Mouse (Mus musculus): ENCODE results near the gene Stab2. TPM values are rescaled to one million over a fixed set of nuclear protein-coding genes. Genes with fewer than 3 reads are reported as not detected.

Stab2 gene
- polyA plus RNA-seq, 1 experiment from 2014 or later = 0.17 TPM

DNA sequence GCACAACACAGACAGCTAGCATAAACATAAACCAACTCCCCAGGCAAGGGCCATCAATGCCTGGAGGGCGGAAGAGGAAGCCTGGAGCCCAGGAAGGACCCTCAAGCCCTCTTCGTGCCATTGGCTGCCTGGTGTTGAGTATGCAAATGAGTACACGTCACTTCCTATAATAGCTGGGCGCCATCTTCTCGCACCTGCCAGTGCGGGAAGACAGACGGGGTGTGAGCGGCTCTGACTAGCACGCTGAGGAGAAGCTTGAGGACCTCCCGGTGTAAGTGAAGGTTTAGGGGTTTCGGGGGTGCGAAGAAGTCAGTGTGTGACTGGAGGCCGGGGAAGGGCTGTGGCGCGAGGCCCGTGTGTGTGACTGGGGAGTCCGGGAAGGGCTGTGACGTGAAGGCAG is 99.3 kb downstream of the Stab2 start:
- Histone ChIP-seq H3K27ac (replicated peaks) (no peak overlapping the region), H3K4me3 (ENCODE audit: low read depth, low read length) (no peak overlapping the region), H3K9me3 (ENCODE audit: control insufficient read depth, low read length) (no peaks in the 10 kb centered on the region), H3K36me3 (ENCODE audit: control insufficient read depth, insufficient read depth, low read length) (no peaks in the 10 kb centered on the region), H3K27me3 (ENCODE audit: control insufficient read depth, insufficient read depth, low read length) (no peaks in the 10 kb centered on the region), H3K4me2 (replicated peaks; ENCODE audit: low read depth) (no peak overlapping the region), H3K4me1 (replicated peaks; ENCODE audit: control insufficient read depth, insufficient read depth) (no peaks in the 10 kb centered on the region), H3K9ac (ENCODE audit: low read length) (no peak overlapping the region)
- no peak for DNase-seq (ENCODE audit: low spot score)
- WGBS = 96% methylated on average over 18 of the region's 18 CpGs
- TF ChIP-seq CTCF (IDR thresholded peaks at IDR 0.05; ENCODE audit: low read depth) = no peak
- TF ChIP-seq EP300 (optimal IDR thresholded peaks at IDR 0.05) = no peak
- no peak for ATAC-seq (ENCODE audit: low FRiP score, low TSS enrichment)

- ATAC-seq (ENCODE audit: low FRiP score, low TSS enrichment) = no peak
- Histone ChIP-seq H3K4me2 (replicated peaks; ENCODE audit: low read depth) (no peak overlapping the region), H3K27ac (replicated peaks) (no peak overlapping the region), H3K4me3 (ENCODE audit: low read depth, low read length) (no peak overlapping the region), H3K27me3 (ENCODE audit: control insufficient read depth, insufficient read depth, low read length) (no peaks in the 10 kb centered on the region), H3K36me3 (ENCODE audit: control insufficient read depth, insufficient read depth, low read length) (no peaks in the 10 kb centered on the region), H3K9me3 (ENCODE audit: control insufficient read depth, low read length) (no peaks in the 10 kb centered on the region), H3K4me1 (replicated peaks; ENCODE audit: control insufficient read depth, insufficient read depth) (no peaks in the 10 kb centered on the region), H3K9ac (ENCODE audit: low read length) (no peak overlapping the region)
- WGBS = 62% methylated on average over 6 of the region's 6 CpGs
- TF ChIP-seq EP300 (optimal IDR thresholded peaks at IDR 0.05) (no peak), CTCF (IDR thresholded peaks at IDR 0.05; ENCODE audit: low read depth) (no peak)
- no peak for DNase-seq (ENCODE audit: low spot score)
Observed at GRCm38 (mm10) chr10:86907043-86907442, 100.8 kb downstream of the Stab2 start.

DNA sequence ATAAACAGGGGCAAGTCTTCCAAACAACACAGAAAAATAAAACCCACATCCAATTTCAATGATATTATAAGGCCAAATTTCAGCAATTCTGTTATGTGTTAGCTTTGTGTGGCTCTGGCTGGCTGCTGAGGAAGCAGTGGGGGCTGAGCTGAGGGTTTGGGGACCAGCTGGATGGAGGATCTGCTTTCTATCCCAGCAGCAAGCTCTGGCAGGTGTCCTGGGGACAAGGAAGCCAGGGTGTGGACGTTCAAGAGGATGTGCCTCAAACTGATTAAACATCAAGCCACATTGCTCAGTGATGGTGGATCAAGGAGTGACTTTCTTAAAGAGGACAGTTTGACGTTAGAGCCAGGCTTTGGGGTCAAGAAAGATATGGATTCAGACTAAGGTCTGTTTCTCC is 112.3 kb downstream of the Stab2 start:
- H3K27me3 ChIP-seq (ENCODE audit: control insufficient read depth, insufficient read depth, low read length) = no peaks in the 10 kb centered on the region
- 45% methylated on average over 2 of the region's 2 CpGs for WGBS
- ATAC-seq (ENCODE audit: low FRiP score, low TSS enrichment) (no peak), DNase-seq (ENCODE audit: low spot score) (no peak)
- H3K9ac ChIP-seq (ENCODE audit: low read length) = no peak overlapping the region
- H3K4me2 ChIP-seq (replicated peaks; ENCODE audit: low read depth) = no peak overlapping the region
- no peaks in the 10 kb centered on the region for H3K36me3 ChIP-seq (ENCODE audit: control insufficient read depth, insufficient read depth, low read length)
- H3K4me1 ChIP-seq (replicated peaks; ENCODE audit: control insufficient read depth, insufficient read depth) = no peaks in the 10 kb centered on the region
- no peaks in the 10 kb centered on the region for H3K9me3 ChIP-seq (ENCODE audit: control insufficient read depth, low read length)
- no peak overlapping the region for H3K4me3 ChIP-seq (ENCODE audit: low read depth, low read length)
- TF ChIP-seq EP300 (optimal IDR thresholded peaks at IDR 0.05) (no peak), CTCF (IDR thresholded peaks at IDR 0.05; ENCODE audit: low read depth) (no peak)
- H3K27ac ChIP-seq (replicated peaks) = no peak overlapping the region

GRCm38 (mm10) chr10:86891066-86891465 is 116.8 kb downstream of the Stab2 start:
- Histone ChIP-seq H3K36me3 (ENCODE audit: control insufficient read depth, insufficient read depth, low read length) (no peaks in the 10 kb centered on the region), H3K9me3 (ENCODE audit: control insufficient read depth, low read length) (no peaks in the 10 kb centered on the region), H3K27me3 (ENCODE audit: control insufficient read depth, insufficient read depth, low read length) (no peaks in the 10 kb centered on the region), H3K9ac (ENCODE audit: low read length) (no peak overlapping the region), H3K4me2 (replicated peaks; ENCODE audit: low read depth) (no peak overlapping the region), H3K4me1 (replicated peaks; ENCODE audit: control insufficient read depth, insufficient read depth) (no peaks in the 10 kb centered on the region), H3K27ac (replicated peaks) (no peak overlapping the region), H3K4me3 (ENCODE audit: low read depth, low read length) (no peak overlapping the region)
- TF ChIP-seq EP300 (optimal IDR thresholded peaks at IDR 0.05) (no peak), CTCF (IDR thresholded peaks at IDR 0.05; ENCODE audit: low read depth) (no peak)
- DNase-seq (ENCODE audit: low spot score) (no peak), ATAC-seq (ENCODE audit: low FRiP score, low TSS enrichment) (no peak)
- WGBS = 79% methylated on average over 1 of the region's 1 CpGs

DNA sequence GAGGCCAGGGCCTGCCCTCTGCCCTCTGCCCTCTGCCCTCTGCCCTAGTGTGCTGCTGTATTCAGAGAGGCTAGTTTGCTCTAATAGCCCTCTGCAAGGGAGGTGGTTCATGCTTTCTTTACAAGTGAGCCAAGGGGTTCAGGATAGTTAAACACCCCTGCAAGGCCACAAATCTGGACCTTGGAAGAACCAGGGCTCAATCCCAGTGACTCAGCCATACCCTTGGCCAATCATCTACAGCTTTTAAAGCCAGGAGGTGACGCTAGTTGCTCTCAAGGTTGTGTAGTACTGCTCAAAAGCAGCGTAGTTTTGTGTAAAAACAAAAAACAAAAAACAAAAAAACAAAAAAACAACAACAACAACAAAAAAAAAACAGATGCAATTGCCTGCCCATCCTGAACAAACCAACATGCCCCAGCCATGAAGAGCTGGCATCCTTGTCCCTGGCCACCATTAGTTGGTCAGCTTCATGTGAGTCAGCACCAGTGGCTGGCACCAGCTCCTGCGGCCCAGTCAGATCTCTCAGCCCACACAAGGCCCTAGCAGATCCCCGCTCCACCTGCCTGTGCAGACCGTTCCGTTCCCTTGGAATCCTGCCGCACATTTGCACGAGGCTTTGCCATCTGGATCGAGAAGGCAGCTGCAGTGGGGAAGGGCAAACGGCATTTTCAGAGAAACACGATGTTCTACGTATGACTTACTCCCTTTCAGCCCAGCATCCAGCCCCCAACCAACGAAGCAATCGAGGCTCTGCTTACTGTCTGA is 117.5 kb downstream of the Stab2 start:
- WGBS = 90% methylated on average over 14 of the region's 14 CpGs

DNA sequence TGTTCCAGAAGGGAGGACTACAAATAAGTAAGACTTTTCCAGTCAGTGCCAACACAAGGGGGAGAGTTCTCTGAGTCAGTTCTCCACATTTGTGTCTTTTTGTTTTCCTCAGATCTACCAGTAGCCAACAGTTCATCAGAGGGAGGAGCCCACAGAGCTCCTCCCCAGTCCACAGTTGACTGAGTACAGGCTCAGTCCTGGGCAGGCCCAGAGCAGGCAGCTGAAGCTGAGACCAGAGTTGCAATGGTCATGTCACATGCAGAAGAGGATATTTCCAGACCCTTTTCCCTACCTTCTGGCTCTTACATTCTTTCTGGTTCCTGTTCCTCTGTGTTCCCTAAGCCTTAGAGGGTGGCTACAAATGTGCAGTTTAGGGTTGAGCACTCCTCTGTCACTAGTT is 118.4 kb downstream of the Stab2 start:
- ATAC-seq (ENCODE audit: low FRiP score, low TSS enrichment) = peak; percentile 51; the same call in 1 of the 2 replicates
- Histone ChIP-seq H3K27ac (replicated peaks) (no peak overlapping the region), H3K4me3 (ENCODE audit: low read depth, low read length) (no peak overlapping the region), H3K36me3 (ENCODE audit: control insufficient read depth, insufficient read depth, low read length) (no peaks in the 10 kb centered on the region), H3K9me3 (ENCODE audit: control insufficient read depth, low read length) (no peaks in the 10 kb centered on the region), H3K9ac (ENCODE audit: low read length) (no peak overlapping the region), H3K4me2 (replicated peaks; ENCODE audit: low read depth) (no peak overlapping the region), H3K4me1 (replicated peaks; ENCODE audit: control insufficient read depth, insufficient read depth) (no peaks in the 10 kb centered on the region), H3K27me3 (ENCODE audit: control insufficient read depth, insufficient read depth, low read length) (no peaks in the 10 kb centered on the region)
- TF ChIP-seq CTCF (IDR thresholded peaks at IDR 0.05; ENCODE audit: low read depth) (no peak), EP300 (optimal IDR thresholded peaks at IDR 0.05) (no peak)
- DNase-seq (ENCODE audit: low spot score) = no peak

More for the DNA sequence above, 117.5 kb downstream of the Stab2 start:
- Histone ChIP-seq H3K4me1 (replicated peaks; ENCODE audit: control insufficient read depth, insufficient read depth) (no peaks in the 10 kb centered on the region), H3K36me3 (ENCODE audit: control insufficient read depth, insufficient read depth, low read length) (no peaks in the 10 kb centered on the region), H3K27ac (replicated peaks) (no peak overlapping the region), H3K9ac (ENCODE audit: low read length) (no peak overlapping the region), H3K4me3 (ENCODE audit: low read depth, low read length) (no peak overlapping the region), H3K9me3 (ENCODE audit: control insufficient read depth, low read length) (no peaks in the 10 kb centered on the region), H3K27me3 (ENCODE audit: control insufficient read depth, insufficient read depth, low read length) (no peaks in the 10 kb centered on the region), H3K4me2 (replicated peaks; ENCODE audit: low read depth) (no peak overlapping the region)
- TF ChIP-seq CTCF (IDR thresholded peaks at IDR 0.05; ENCODE audit: low read depth) (no peak), EP300 (optimal IDR thresholded peaks at IDR 0.05) (no peak)
- DNase-seq (ENCODE audit: low spot score) (no peak), ATAC-seq (ENCODE audit: low FRiP score, low TSS enrichment) (no peak)
